Mouse (Mus musculus) heart, postnatal 0 days (tissue): Measurements from ENCODE around the gene Eme2.

Experiments
- CTCF ChIP-seq: IDR thresholded peaks from 2 replicates; pipeline ENCODE4 v1.5.1; 2016; ENCODE audit warnings: antibody characterized with exemption, control low read depth, low read depth
- EP300 ChIP-seq: IDR thresholded peaks from 2 replicates; pipeline ENCODE4 v1.6.1; 2016; ENCODE audit warnings: antibody characterized with exemption, low read depth

DNA sequence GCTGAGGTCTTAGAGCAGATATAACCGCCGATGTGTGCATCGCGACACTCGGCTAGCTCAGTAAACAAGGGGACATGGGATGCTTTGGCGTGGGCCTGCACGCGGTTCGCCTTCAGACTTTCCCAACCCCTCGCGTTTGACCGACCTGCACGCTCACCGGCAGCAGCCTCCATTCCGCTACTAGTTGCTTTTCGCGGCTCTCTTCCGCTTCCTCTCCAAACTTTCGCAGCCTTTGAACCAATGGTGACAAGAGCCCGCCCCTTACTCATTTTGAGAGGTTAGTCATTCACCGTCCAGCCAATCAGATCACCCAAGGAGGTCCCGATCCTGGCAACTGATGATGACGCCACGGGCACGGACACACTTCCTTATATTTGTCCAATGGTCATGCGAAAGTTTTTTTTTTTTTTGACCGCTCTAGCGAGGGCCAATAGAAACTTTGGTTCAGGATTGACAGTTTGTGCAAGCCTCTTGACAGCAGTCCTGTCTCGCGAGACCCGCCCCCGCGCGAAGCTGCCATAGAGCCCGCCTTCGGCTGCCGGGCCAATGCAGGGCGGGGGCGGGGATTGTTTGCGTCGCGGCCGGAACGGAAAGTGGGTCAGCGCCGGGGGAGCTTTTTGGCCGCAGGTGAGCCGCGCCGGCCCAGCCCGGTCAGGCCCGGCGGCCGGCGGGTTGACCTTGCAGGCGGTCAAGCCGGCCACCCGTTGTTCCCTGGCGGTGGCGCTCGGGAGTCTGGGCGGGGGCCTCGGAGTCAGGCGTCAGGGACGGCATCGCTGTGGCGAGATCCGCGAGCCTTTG, 8.6 kb downstream of the Eme2 start, which contains the start of the genes Nubp2 and Spsb3:
- TF ChIP-seq EP300: peak; percentile 91
- TF ChIP-seq CTCF: 0 out of 2 replicates have a peak, but pooled peaks have one; percentile 1
